Mouse (Mus musculus): Measurements from ENCODE around the gene Gm38655. TPM values are rescaled to one million over a fixed set of nuclear protein-coding genes. Genes with fewer than 3 reads are reported as not detected.
"Not testable (repeated sequence)": the region's sequence is repeated elsewhere in the genome, so short reads cannot be mapped to it uniquely, and the experiment has no call there.

Gm38655 gene
- total and polyA plus RNA-seq, 3 experiments: not detected

- dilution Hi-C loops (cut with MboI; ENCODE audit: extremely low pct_ligation_motif_present, extremely low pct_unique_long_range_greater_than_20kb, low sequenced_read_pairs) (no loop called here), in situ Hi-C loops (cut with MboI; ENCODE audit: low pct_ligation_motif_present, low pct_unique_long_range_greater_than_20kb, low sequenced_read_pairs) (no loop called here)
- Histone ChIP-seq H3K9me3 (replicated peaks; ENCODE audit: low read length) (no peaks in the 10 kb centered on the region), H3K79me2 (replicated peaks; ENCODE audit: control insufficient read depth, extremely low read depth, insufficient read depth, poor library complexity, severe bottlenecking) (no peaks in the 10 kb centered on the region), H3K36me3 (replicated peaks in 1 of 2; ENCODE audit: control insufficient read depth in 1 of 2, insufficient read depth in 1 of 2, low read length in 1 of 2) (no peaks in the 10 kb centered on the region), H3K9ac (ENCODE audit: insufficient read depth, low read depth) (no peak overlapping the region), H3K27ac (ENCODE audit: insufficient read depth, low read depth) (no peak overlapping the region), H3K4me2 (ENCODE audit: insufficient read depth, low read depth, poor library complexity, severe bottlenecking) (0 out of 2 replicates have a peak overlapping the region, but pooled peaks have one; percentile 8), H3K4me3 (replicated peaks in 1 of 3; ENCODE audit: low read depth in 2 of 3, low read length in 2 of 3, poor library complexity in 1 of 3) (no peak overlapping the region), H3K4me1 (ENCODE audit: control insufficient read depth in 1 of 2, insufficient read depth in 2 of 2) (peaks cover 0 to 3% of the 10 kb centered on the region in 2 experiments; a peak in 1 of 4 replicates), H3K27me3 (replicated peaks) (peaks cover 59% of the 10 kb centered on the region)
- no peak for DNase-seq (ENCODE audit: extremely low read depth)
- TF ChIP-seq POLR2AphosphoS2 (IDR thresholded peaks at IDR 0.05; ENCODE audit: low read depth, low read length) (no peak), MAFK (IDR thresholded peaks at IDR 0.05; ENCODE audit: insufficient replicate concordance, low read length) (peak; percentile 100), MEF2A (IDR thresholded peaks at IDR 0.05; ENCODE audit: borderline replicate concordance, low read depth, low read length) (no peak), IRF4 (IDR thresholded peaks at IDR 0.05; ENCODE audit: low read depth, low read length) (no peak), ETS1 (conservative IDR thresholded peaks at IDR 0.05; ENCODE audit: low read depth, low read length) (no peak), MXI1 (IDR thresholded peaks at IDR 0.05; ENCODE audit: low read depth, low read length) (no peak)
Observed at GRCm38 (mm10) chr17:25127079-25127478, 48.2 kb downstream of the Gm38655 start.

GRCm38 (mm10) chr17:25125442-25126060 lies 49.7 kb downstream of the Gm38655 start:
- DNase-seq (ENCODE audit: extremely low read depth); H3K4me3 ChIP-seq (replicated peaks in 1 of 3; ENCODE audit: low read depth in 2 of 3, low read length in 2 of 3, poor library complexity in 1 of 3); H3K9me3 ChIP-seq (replicated peaks; ENCODE audit: low read length); dilution Hi-C loops (cut with MboI; ENCODE audit: extremely low pct_ligation_motif_present, extremely low pct_unique_long_range_greater_than_20kb, low sequenced_read_pairs); H3K4me2 ChIP-seq (ENCODE audit: insufficient read depth, low read depth, poor library complexity, severe bottlenecking); H3K79me2 ChIP-seq (replicated peaks; ENCODE audit: control insufficient read depth, extremely low read depth, insufficient read depth, poor library complexity, severe bottlenecking); H3K36me3 ChIP-seq (replicated peaks in 1 of 2; ENCODE audit: control insufficient read depth in 1 of 2, insufficient read depth in 1 of 2, low read length in 1 of 2); H3K4me1 ChIP-seq (ENCODE audit: control insufficient read depth in 1 of 2, insufficient read depth in 2 of 2); in situ Hi-C loops (cut with MboI; ENCODE audit: low pct_ligation_motif_present, low pct_unique_long_range_greater_than_20kb, low sequenced_read_pairs); H3K27ac ChIP-seq (ENCODE audit: insufficient read depth, low read depth); H3K9ac ChIP-seq (ENCODE audit: insufficient read depth, low read depth): not testable (repeated sequence)
- H3K27me3 ChIP-seq (replicated peaks): peaks cover 74% of the 10 kb centered on the region

- H3K79me2 ChIP-seq (replicated peaks; ENCODE audit: control insufficient read depth, extremely low read depth, insufficient read depth, poor library complexity, severe bottlenecking): no peaks in the 10 kb centered on the region
- DNase-seq (ENCODE audit: extremely low read depth): peak; percentile 40
- H3K4me3 ChIP-seq (replicated peaks in 1 of 3; ENCODE audit: low read depth in 2 of 3, low read length in 2 of 3, poor library complexity in 1 of 3): no peak overlapping the region
- H3K27me3 ChIP-seq (replicated peaks): peaks cover 82% of the 10 kb centered on the region
- H3K9me3 ChIP-seq (replicated peaks; ENCODE audit: low read length): no peaks in the 10 kb centered on the region
- TF ChIP-seq SMC3 (IDR thresholded peaks at IDR 0.05; ENCODE audit: low read depth, low read length) (peak; percentile 70), NELFE (IDR thresholded peaks at IDR 0.05; ENCODE audit: low read depth, low read length) (no peak), CTCF (conservative IDR thresholded peaks at IDR 0.05 in 1 of 2, IDR thresholded peaks at IDR 0.05 in 1 of 2; ENCODE audit: low read depth in 2 of 2, low read length in 2 of 2) (peak; percentile 19 to 71; a peak in 2 of 4 replicates), MAZ (IDR thresholded peaks at IDR 0.05; ENCODE audit: low read depth, low read length) (no peak), POLR2A (IDR thresholded peaks at IDR 0.05; ENCODE audit: low read depth, low read length) (no peak), RAD21 (IDR thresholded peaks at IDR 0.05; ENCODE audit: low read depth, low read length) (peak; percentile 43), ELF1 (IDR thresholded peaks at IDR 0.05; ENCODE audit: low read depth, low read length) (no peak), CHD2 (IDR thresholded peaks at IDR 0.05; ENCODE audit: low read length) (no peak)
- dilution Hi-C loops (cut with MboI; ENCODE audit: extremely low pct_ligation_motif_present, extremely low pct_unique_long_range_greater_than_20kb, low sequenced_read_pairs) (no loop called here), in situ Hi-C loops (cut with MboI; ENCODE audit: low pct_ligation_motif_present, low pct_unique_long_range_greater_than_20kb, low sequenced_read_pairs) (no loop called here)
- no peaks in the 10 kb centered on the region for H3K36me3 ChIP-seq (replicated peaks in 1 of 2; ENCODE audit: control insufficient read depth in 1 of 2, insufficient read depth in 1 of 2, low read length in 1 of 2)
- no peak overlapping the region for H3K27ac ChIP-seq (ENCODE audit: insufficient read depth, low read depth)
- no peak overlapping the region for H3K9ac ChIP-seq (ENCODE audit: insufficient read depth, low read depth)
- no peak overlapping the region for H3K4me2 ChIP-seq (ENCODE audit: insufficient read depth, low read depth, poor library complexity, severe bottlenecking)
- peaks cover 0 to 3% of the 10 kb centered on the region in 2 experiments; a peak in 1 of 4 replicates for H3K4me1 ChIP-seq (ENCODE audit: control insufficient read depth in 1 of 2, insufficient read depth in 2 of 2)
Observed at GRCm38 (mm10) chr17:25123979-25124378, 51.3 kb downstream of the Gm38655 start.

Other genes starting within 250 kb of the Gm38655 start
Only the 20 nearest of the 21 such genes appear.
- 33.5 and 48.9 TPM in 2 replicates for gene Jpt2, start 214.8 kb downstream of the Gm38655 start, total RNA-seq (2012; rRNA removed)
- 67.6 and 70.9 TPM in 2 replicates for gene Jpt2, start 214.8 kb downstream of the Gm38655 start, total RNA-seq (2014; rRNA removed)
- 60.2 and 62.9 TPM in 2 replicates for gene Jpt2, start 214.8 kb downstream of the Gm38655 start, polyA plus RNA-seq (2012; ENCODE audit: insufficient read length, low read depth)
- gene Cramp1l, start 159.7 kb downstream of the Gm38655 start, total RNA-seq (2012; rRNA removed): 4.3 and 4.4 TPM in 2 replicates
- gene Cramp1l, start 159.7 kb downstream of the Gm38655 start, total RNA-seq (2014; rRNA removed): 2.0 and 2.1 TPM in 2 replicates
- gene Cramp1l, start 159.7 kb downstream of the Gm38655 start, polyA plus RNA-seq (2012; ENCODE audit: insufficient read length, low read depth): 6.8 and 6.9 TPM in 2 replicates
- 16.6 and 24.4 TPM in 2 replicates for gene Ift140, start 159.4 kb downstream of the Gm38655 start, total RNA-seq (2012; rRNA removed)
- 26.4 and 27.0 TPM in 2 replicates for gene Ift140, start 159.4 kb downstream of the Gm38655 start, total RNA-seq (2014; rRNA removed)
- 33.4 and 34.8 TPM in 2 replicates for gene Ift140, start 159.4 kb downstream of the Gm38655 start, polyA plus RNA-seq (2012; ENCODE audit: insufficient read length, low read depth)
- gene Tmem204, start 91.9 kb downstream of the Gm38655 start, total RNA-seq (2012; rRNA removed): 0.08 TPM in 1 of 2 replicates, not detected in the other
- gene Tmem204, start 91.9 kb downstream of the Gm38655 start, total RNA-seq (2014; rRNA removed): not detected in 2 replicates
- 1.6 and 1.9 TPM in 2 replicates for gene Tmem204, start 91.9 kb downstream of the Gm38655 start, polyA plus RNA-seq (2012; ENCODE audit: insufficient read length, low read depth)
- gene Telo2, start 59.5 kb downstream of the Gm38655 start, total RNA-seq (2012; rRNA removed): 28.4 and 42.5 TPM in 2 replicates
- gene Telo2, start 59.5 kb downstream of the Gm38655 start, total RNA-seq (2014; rRNA removed): 25.5 and 27.9 TPM in 2 replicates
- 34.9 and 38.8 TPM in 2 replicates for gene Telo2, start 59.5 kb downstream of the Gm38655 start, polyA plus RNA-seq (2012; ENCODE audit: insufficient read length, low read depth)
- gene Ptx4, start 54.7 kb downstream of the Gm38655 start, total RNA-seq (2012; rRNA removed): not detected in 2 replicates
- not detected in 2 replicates for gene Ptx4, start 54.7 kb downstream of the Gm38655 start, total RNA-seq (2014; rRNA removed)
- gene Ptx4, start 54.7 kb downstream of the Gm38655 start, polyA plus RNA-seq (2012; ENCODE audit: insufficient read length, low read depth): not detected in 2 replicates
- 11.6 and 12.6 TPM in 2 replicates for gene Clcn7, start 42.1 kb downstream of the Gm38655 start, total RNA-seq (2012; rRNA removed)
- 8.3 and 8.6 TPM in 2 replicates for gene Clcn7, start 42.1 kb downstream of the Gm38655 start, total RNA-seq (2014; rRNA removed)
- 14.2 and 14.3 TPM in 2 replicates for gene Clcn7, start 42.1 kb downstream of the Gm38655 start, polyA plus RNA-seq (2012; ENCODE audit: insufficient read length, low read depth)
- 0.04 and 0.08 TPM in 2 replicates for gene Ccdc154, start 13.0 kb downstream of the Gm38655 start, total RNA-seq (2012; rRNA removed)
- gene Ccdc154, start 13.0 kb downstream of the Gm38655 start, total RNA-seq (2014; rRNA removed): not detected in 2 replicates
- gene Ccdc154, start 13.0 kb downstream of the Gm38655 start, polyA plus RNA-seq (2012; ENCODE audit: insufficient read length, low read depth): not detected in 2 replicates
- gene BC003965, start 9.1 kb upstream of the Gm38655 start, total RNA-seq (2012; rRNA removed): 18.7 and 22.3 TPM in 2 replicates
- 24.7 and 25.4 TPM in 2 replicates for gene BC003965, start 9.1 kb upstream of the Gm38655 start, total RNA-seq (2014; rRNA removed)
- 24.9 and 25.1 TPM in 2 replicates for gene BC003965, start 9.1 kb upstream of the Gm38655 start, polyA plus RNA-seq (2012; ENCODE audit: insufficient read length, low read depth)
- gene Unkl, start 12.9 kb upstream of the Gm38655 start, total RNA-seq (2012; rRNA removed): 11.4 and 12.0 TPM in 2 replicates
- gene Unkl, start 12.9 kb upstream of the Gm38655 start, total RNA-seq (2014; rRNA removed): 14.3 and 14.7 TPM in 2 replicates
- 14.6 and 17.2 TPM in 2 replicates for gene Unkl, start 12.9 kb upstream of the Gm38655 start, polyA plus RNA-seq (2012; ENCODE audit: insufficient read length, low read depth)
- gene Gnptg, start 64.7 kb upstream of the Gm38655 start, total RNA-seq (2012; rRNA removed): 24.0 and 27.0 TPM in 2 replicates
- gene Gnptg, start 64.7 kb upstream of the Gm38655 start, total RNA-seq (2014; rRNA removed): 20.7 and 22.1 TPM in 2 replicates
- 24.5 and 28.0 TPM in 2 replicates for gene Gnptg, start 64.7 kb upstream of the Gm38655 start, polyA plus RNA-seq (2012; ENCODE audit: insufficient read length, low read depth)
- gene Tsr3, start 64.7 kb upstream of the Gm38655 start, total RNA-seq (2012; rRNA removed): 38.7 and 40.0 TPM in 2 replicates
- 38.3 and 40.8 TPM in 2 replicates for gene Tsr3, start 64.7 kb upstream of the Gm38655 start, total RNA-seq (2014; rRNA removed)
- 42.3 and 52.8 TPM in 2 replicates for gene Tsr3, start 64.7 kb upstream of the Gm38655 start, polyA plus RNA-seq (2012; ENCODE audit: insufficient read length, low read depth)
- gene Baiap3, start 80.9 kb upstream of the Gm38655 start, total RNA-seq (2012; rRNA removed): 0.08 and 0.21 TPM in 2 replicates
- gene Baiap3, start 80.9 kb upstream of the Gm38655 start, total RNA-seq (2014; rRNA removed): not detected in 2 replicates
- 0.19 and 0.25 TPM in 2 replicates for gene Baiap3, start 80.9 kb upstream of the Gm38655 start, polyA plus RNA-seq (2012; ENCODE audit: insufficient read length, low read depth)
- 356 and 455 TPM in 2 replicates for gene Ube2i, start 99.2 kb upstream of the Gm38655 start, total RNA-seq (2012; rRNA removed)
- 731 and 764 TPM in 2 replicates for gene Ube2i, start 99.2 kb upstream of the Gm38655 start, total RNA-seq (2014; rRNA removed)
- gene Ube2i, start 99.2 kb upstream of the Gm38655 start, polyA plus RNA-seq (2012; ENCODE audit: insufficient read length, low read depth): 417 and 578 TPM in 2 replicates
- 0.34 TPM in 1 of 2 replicates, not detected in the other for gene Prss34, start 122.9 kb upstream of the Gm38655 start, total RNA-seq (2012; rRNA removed)
- gene Prss34, start 122.9 kb upstream of the Gm38655 start, total RNA-seq (2014; rRNA removed): not detected in 2 replicates
- gene Prss34, start 122.9 kb upstream of the Gm38655 start, polyA plus RNA-seq (2012; ENCODE audit: insufficient read length, low read depth): not detected in 2 replicates
- gene Prss28, start 133.2 kb upstream of the Gm38655 start, total RNA-seq (2012; rRNA removed): not detected in 2 replicates
- not detected in 2 replicates for gene Prss28, start 133.2 kb upstream of the Gm38655 start, total RNA-seq (2014; rRNA removed)
- gene Prss28, start 133.2 kb upstream of the Gm38655 start, polyA plus RNA-seq (2012; ENCODE audit: insufficient read length, low read depth): not detected in 2 replicates
- gene Prss29, start 143.2 kb upstream of the Gm38655 start, total RNA-seq (2012; rRNA removed): not detected in 2 replicates
- gene Prss29, start 143.2 kb upstream of the Gm38655 start, total RNA-seq (2014; rRNA removed): not detected in 2 replicates
- gene Prss29, start 143.2 kb upstream of the Gm38655 start, polyA plus RNA-seq (2012; ENCODE audit: insufficient read length, low read depth): not detected in 2 replicates
- gene Tpsab1, start 170.1 kb upstream of the Gm38655 start, total RNA-seq (2012; rRNA removed): not detected in 2 replicates
- not detected in 2 replicates for gene Tpsab1, start 170.1 kb upstream of the Gm38655 start, total RNA-seq (2014; rRNA removed)
- not detected in 2 replicates for gene Tpsab1, start 170.1 kb upstream of the Gm38655 start, polyA plus RNA-seq (2012; ENCODE audit: insufficient read length, low read depth)
- not detected in 2 replicates for gene Tpsb2, start 190.8 kb upstream of the Gm38655 start, total RNA-seq (2012; rRNA removed)
- gene Tpsb2, start 190.8 kb upstream of the Gm38655 start, total RNA-seq (2014; rRNA removed): not detected in 2 replicates
- not detected in 2 replicates for gene Tpsb2, start 190.8 kb upstream of the Gm38655 start, polyA plus RNA-seq (2012; ENCODE audit: insufficient read length, low read depth)
- not detected in 2 replicates for gene Tpsg1, start 193.8 kb upstream of the Gm38655 start, total RNA-seq (2012; rRNA removed)
- not detected in 2 replicates for gene Tpsg1, start 193.8 kb upstream of the Gm38655 start, total RNA-seq (2014; rRNA removed)
- gene Tpsg1, start 193.8 kb upstream of the Gm38655 start, polyA plus RNA-seq (2012; ENCODE audit: insufficient read length, low read depth): not detected in 2 replicates

Measured in CH12.LX (cell line).